Mouse (Mus musculus) neural tube, embryonic 11.5 days (tissue): ENCODE data around the gene Prrc2a. TPM values are rescaled to one million over a fixed set of nuclear protein-coding genes. Genes with fewer than 3 reads are reported as not detected.
A peak's percentile ranks its signal among the peaks of the same experiment; 100 is the strongest.

Source experiments
- ATAC-seq: fragments of 200-750 bp; cut with Nextera tagmentation; 2 replicates; pipeline ENCODE4 v1.8.0; 2017; ENCODE audit warnings: moderate number of reproducible peaks, mild to moderate bottlenecking, moderate TSS enrichment, moderate library complexity; ENCODE audit not compliant: insufficient read depth, low FRiP score, low TSS enrichment
- DNase-seq: peaks from one replicate; pipeline ENCODE4 v3.0.0-alpha.2; 2015; ENCODE audit warnings: low spot score
- H3K27ac ChIP-seq: fragments of 300-500 bp; sonication (generic); 2 replicates; pipeline ENCODE4 v1.5.1; 2014; ENCODE audit warnings: low read depth, mild to moderate bottlenecking, low read length
- H3K27me3 ChIP-seq: fragments of 300-500 bp; sonication (generic); 2 replicates; pipeline ENCODE4 v1.6.1; 2014; ENCODE audit warnings: mild to moderate bottlenecking, low read length, mixed read lengths; ENCODE audit not compliant: control insufficient read depth, insufficient read depth
- H3K36me3 ChIP-seq: fragments of 300-500 bp; sonication (generic); 2 replicates; pipeline ENCODE4 v1.6.1; 2014; ENCODE audit warnings: mild to moderate bottlenecking, low read length, moderate library complexity, mixed read lengths; ENCODE audit not compliant: control insufficient read depth, insufficient read depth
- H3K4me1 ChIP-seq: fragments of 300-500 bp; sonication (generic); 2 replicates; pipeline ENCODE4 v1.6.1; 2014; ENCODE audit warnings: low read length, mixed read lengths; ENCODE audit not compliant: control insufficient read depth, insufficient read depth
- H3K4me2 ChIP-seq: fragments of 300-500 bp; sonication (generic); 2 replicates; pipeline ENCODE4 v1.6.1; 2014; ENCODE audit warnings: low read depth, mild to moderate bottlenecking, moderate library complexity
- H3K4me3 ChIP-seq: fragments of 300-500 bp; sonication (generic); 2 replicates; pipeline ENCODE4 v1.5.1; 2014; ENCODE audit warnings: low read depth, low read length
- H3K9ac ChIP-seq: fragments of 300-500 bp; sonication (generic); 2 replicates; pipeline ENCODE4 v1.6.1; 2014; ENCODE audit warnings: mild to moderate bottlenecking, low read length
- H3K9me3 ChIP-seq: fragments of 300-500 bp; sonication (generic); 2 replicates; pipeline ENCODE4 v1.6.1; 2016; ENCODE audit warnings: low read length; ENCODE audit not compliant: control insufficient read depth
- WGBS: fragments of 180-500 bp; shearing (Covaris S2); extraction: QIAGEN DNeasy Blood & Tissue Kit; methylation state at CpG from one replicate; pipeline ENCODE4 v1.1.7; 2014; 5-methylcytosine and 5-hydroxymethylcytosine counted together
- polyA plus RNA-seq: library from polyadenylated mRNA; unstranded; fragments of >200 nt; fragmentation: Nextera tagmentation; extraction: Ambion mirVana; gene quantifications from 2 replicates; pipeline ENCODE4 v1.2.1, GENCODE M21; 2014

Gene Prrc2a
- polyA plus RNA-seq, 1 experiment from 2014 or later: 185 TPM

- Histone ChIP-seq H3K9ac (no peak overlapping the region), H3K9me3 (no peaks in the 10 kb centered on the region), H3K4me3 (no peak overlapping the region), H3K36me3 (no peaks in the 10 kb centered on the region), H3K27me3 (peaks cover 12% of the 10 kb centered on the region), H3K27ac (no peak overlapping the region), H3K4me2 (no peak overlapping the region), H3K4me1 (no peaks in the 10 kb centered on the region)
- ATAC-seq (no peak), DNase-seq (no peak)
- WGBS: 70% methylated on average over 11 of the region's 11 CpGs
Measured at GRCm38 (mm10) chr17:35201128-35201527, 36.4 kb upstream of the Prrc2a start.

- WGBS: 93% methylated on average over 11 of the region's 11 CpGs
- H3K36me3 ChIP-seq: no peaks in the 10 kb centered on the region
- H3K9me3 ChIP-seq: no peaks in the 10 kb centered on the region
- no peak overlapping the region for H3K9ac ChIP-seq
- H3K27ac ChIP-seq: no peak overlapping the region
- peaks cover 19% of the 10 kb centered on the region for H3K27me3 ChIP-seq
- no peak overlapping the region for H3K4me3 ChIP-seq
- H3K4me1 ChIP-seq: 0 out of 2 replicates have a peak, but pooled peaks cover 2% of the 10 kb centered on the region
- DNase-seq (no peak), ATAC-seq (no peak)
- no peak overlapping the region for H3K4me2 ChIP-seq
Measured at GRCm38 (mm10) chr17:35200398-35200797, 35.7 kb upstream of the Prrc2a start.

GRCm38 (mm10) chr17:35198946-35199345, 34.2 kb upstream of the Prrc2a start:
- Histone ChIP-seq H3K9ac (no peak overlapping the region), H3K27ac (no peak overlapping the region), H3K36me3 (no peaks in the 10 kb centered on the region), H3K9me3 (no peaks in the 10 kb centered on the region), H3K4me2 (no peak overlapping the region), H3K4me1 (0 out of 2 replicates have a peak, but pooled peaks cover 3% of the 10 kb centered on the region), H3K27me3 (peaks cover 25% of the 10 kb centered on the region), H3K4me3 (no peak overlapping the region)
- WGBS: 17% methylated on average over 8 of the region's 8 CpGs
- DNase-seq (no peak), ATAC-seq (no peak)

- no peak overlapping the region for H3K9ac ChIP-seq
- WGBS: 67% methylated on average over 7 of the region's 7 CpGs
- H3K27me3 ChIP-seq: peaks cover 25% of the 10 kb centered on the region
- ATAC-seq: no peak
- 0 out of 2 replicates have a peak, but pooled peaks cover 3% of the 10 kb centered on the region for H3K4me1 ChIP-seq
- no peak overlapping the region for H3K27ac ChIP-seq
- H3K36me3 ChIP-seq: no peaks in the 10 kb centered on the region
- no peak overlapping the region for H3K4me2 ChIP-seq
- H3K4me3 ChIP-seq: no peak overlapping the region
- DNase-seq: no peak
- H3K9me3 ChIP-seq: no peaks in the 10 kb centered on the region
Measured at GRCm38 (mm10) chr17:35198029-35198428, 33.3 kb upstream of the Prrc2a start.

GRCm38 (mm10) chr17:35197126-35197525, 32.4 kb upstream of the Prrc2a start:
- Histone ChIP-seq H3K27me3 (peaks cover 25% of the 10 kb centered on the region), H3K4me1 (0 out of 2 replicates have a peak, but pooled peaks cover 3% of the 10 kb centered on the region)
- 37% methylated on average over 4 of the region's 6 CpGs for WGBS

GRCm38 (mm10) chr17:35196321-35196641, 31.6 kb upstream of the Prrc2a start:
- 35% methylated on average over 9 of the region's 9 CpGs for WGBS
- peak overlapping the region; percentile 31 for H3K4me3 ChIP-seq
- no peak overlapping the region for H3K9ac ChIP-seq
- H3K9me3 ChIP-seq: no peaks in the 10 kb centered on the region
- H3K36me3 ChIP-seq: no peaks in the 10 kb centered on the region
- no peak for ATAC-seq
- H3K27me3 ChIP-seq: peaks cover 25% of the 10 kb centered on the region
- H3K4me2 ChIP-seq: no peak overlapping the region; the same call in 1 of the 2 replicates
- no peak for DNase-seq
- H3K27ac ChIP-seq: no peak overlapping the region
- H3K4me1 ChIP-seq: 0 out of 2 replicates have a peak, but pooled peaks cover 3% of the 10 kb centered on the region

More at GRCm38 (mm10) chr17:35197126-35197525, 32.4 kb upstream of the Prrc2a start:
- no peaks in the 10 kb centered on the region for H3K36me3 ChIP-seq
- no peak overlapping the region for H3K4me3 ChIP-seq
- no peak overlapping the region for H3K4me2 ChIP-seq
- H3K9me3 ChIP-seq: no peaks in the 10 kb centered on the region
- ATAC-seq (no peak), DNase-seq (no peak)
- no peak overlapping the region for H3K9ac ChIP-seq
- H3K27ac ChIP-seq: no peak overlapping the region

- peaks cover 25% of the 10 kb centered on the region for H3K27me3 ChIP-seq
- H3K36me3 ChIP-seq: no peaks in the 10 kb centered on the region
- ATAC-seq (peak; percentile 48; the same call in 1 of the 2 replicates), DNase-seq (peak; percentile 82)
- 0 out of 2 replicates have a peak overlapping the region, but pooled peaks have one; percentile 10 for H3K9ac ChIP-seq
- 1% methylated on average over 64 of the region's 66 CpGs for WGBS
- H3K4me2 ChIP-seq: peak overlapping the region; percentile 60
- H3K27ac ChIP-seq: no peak overlapping the region
- H3K9me3 ChIP-seq: no peaks in the 10 kb centered on the region
- H3K4me3 ChIP-seq: peak overlapping the region; percentile 31
- H3K4me1 ChIP-seq: 0 out of 2 replicates have a peak, but pooled peaks cover 3% of the 10 kb centered on the region
Measured at GRCm38 (mm10) chr17:35195631-35196320, 31.1 kb upstream of the Prrc2a start.

- Histone ChIP-seq H3K36me3 (no peaks in the 10 kb centered on the region), H3K9me3 (no peaks in the 10 kb centered on the region), H3K9ac (0 out of 2 replicates have a peak overlapping the region, but pooled peaks have one; percentile 10), H3K4me2 (peak overlapping the region; percentile 60), H3K4me1 (0 out of 2 replicates have a peak, but pooled peaks cover 3% of the 10 kb centered on the region), H3K27ac (no peak overlapping the region), H3K4me3 (peak overlapping the region; percentile 31), H3K27me3 (peaks cover 25% of the 10 kb centered on the region)
- 39% methylated on average over 19 of the region's 19 CpGs for WGBS
- ATAC-seq (no peak), DNase-seq (no peak)
Measured at GRCm38 (mm10) chr17:35194844-35195630, 30.3 kb upstream of the Prrc2a start.
